Mouse (Mus musculus) NIH3T3 (cell line): ENCODE measurements around the gene Fancc.

Experiments
- DNase-seq: peaks from one replicate; pipeline ENCODE4 v3.0.0-alpha.2; 2012; ENCODE audit warnings: low read depth

Fancc gene

GRCm38 (mm10) chr13:63244425-63244824 is 252.7 kb downstream of the Fancc start:
- no peak for DNase-seq

GRCm38 (mm10) chr13:63243586-63243985 is 253.5 kb downstream of the Fancc start:
- DNase-seq = no peak

GRCm38 (mm10) chr13:63242401-63243192 is 254.5 kb downstream of the Fancc start:
- DNase-seq = peak; percentile 27

GRCm38 (mm10) chr13:63241665-63242064 is 255.4 kb downstream of the Fancc start:
- DNase-seq = no peak

- DNase-seq = peak; percentile 64
Observed at GRCm38 (mm10) chr13:63240835-63241234, 256.2 kb downstream of the Fancc start.

GRCm38 (mm10) chr13:63239877-63240671 is 257.0 kb downstream of the Fancc start:
- DNase-seq = peak; percentile 73

- no peak for DNase-seq
Observed at GRCm38 (mm10) chr13:63239301-63239804, 257.7 kb downstream of the Fancc start.

- no peak for DNase-seq
Observed at GRCm38 (mm10) chr13:63238045-63238444, 259.0 kb downstream of the Fancc start.

GRCm38 (mm10) chr13:63236159-63236893 is 260.8 kb downstream of the Fancc start:
- no peak for DNase-seq

- no peak for DNase-seq
Observed at GRCm38 (mm10) chr13:63235551-63235950, 261.5 kb downstream of the Fancc start.
